Comparison of ENCODE assay signal across 8 mouse cellular contexts in genomic region chr19:53037925-53038419, GRCm38 (mm10). TPM values are rescaled to one million over a fixed set of nuclear protein-coding genes. Genes with fewer than 3 reads are reported as not detected.
DNase-seq lines count a peak whose midpoint lies in the region; ATAC-seq and TF ChIP-seq lines count a peak whose summit lies in the region.

No protein-coding gene starts in this region.

- DNase-seq in kidney, postnatal 0 days (ENCODE audit: low spot score): peak; percentile 53
- DNase-seq in kidney, postnatal 10 days: no peak
- DNase-seq in cerebellum, postnatal 4 days (ENCODE audit: low spot score in 2 of 2): no peak
- DNase-seq in cerebellum, adult 8-10 months: no peak
- DNase-seq in cerebellum, postnatal 25 days: no peak

- 0% methylated on average over 25 of the region's 28 CpGs for WGBS in kidney, postnatal 0 days
- WGBS in bone marrow, adult 2 months: under 1% methylated on average over 28 of the region's 28 CpGs
- under 1% methylated on average over 27 of the region's 28 CpGs for WGBS in hindbrain, embryonic 12.5 days

- no peaks in the 10 kb centered on the region for H3K36me3 ChIP-seq in kidney, postnatal 0 days (ENCODE audit: insufficient read depth, low read length)
- no peaks in the 10 kb centered on the region for H3K36me3 ChIP-seq in hindbrain, embryonic 12.5 days

- H3K9me3 ChIP-seq in kidney, postnatal 0 days (replicated peaks; ENCODE audit: low read length): no peaks in the 10 kb centered on the region
- H3K9me3 ChIP-seq in hindbrain, embryonic 12.5 days (replicated peaks): no peaks in the 10 kb centered on the region

- H3K4me2 ChIP-seq in kidney, postnatal 0 days (ENCODE audit: low read length): peak overlapping the region; percentile 81
- H3K4me2 ChIP-seq in hindbrain, embryonic 12.5 days (replicated peaks): peak overlapping the region; percentile 69

- H3K27ac ChIP-seq in kidney, postnatal 0 days: peak overlapping the region; percentile 93
- H3K27ac ChIP-seq in bone marrow, adult 2 months (ENCODE audit: control insufficient read depth, insufficient read depth, low read depth, low read length, poor library complexity): peak overlapping the region; percentile 65
- peak overlapping the region; percentile 84 for H3K27ac ChIP-seq in hindbrain, embryonic 12.5 days

- no peak for TF ChIP-seq CTCF in kidney, postnatal 0 days (IDR thresholded peaks at IDR 0.05; ENCODE audit: low read depth)
- no peak for TF ChIP-seq CTCF in bone marrow, adult 2 months (IDR thresholded peaks at IDR 0.05; ENCODE audit: control insufficient read depth, insufficient read depth, low read length)

- H3K27me3 ChIP-seq in kidney, postnatal 0 days (ENCODE audit: insufficient read depth, low read length): no peaks in the 10 kb centered on the region
- no peaks in the 10 kb centered on the region for H3K27me3 ChIP-seq in hindbrain, embryonic 12.5 days

- H3K4me3 ChIP-seq in kidney, postnatal 0 days (replicated peaks; ENCODE audit: low read depth, low read length): peak overlapping the region; percentile 87
- peak overlapping the region; percentile 56 for H3K4me3 ChIP-seq in bone marrow, adult 2 months (replicated peaks; ENCODE audit: control insufficient read depth, low read depth, low read length)
- peak overlapping the region; percentile 73 for H3K4me3 ChIP-seq in hindbrain, embryonic 12.5 days

- no peak for TF ChIP-seq POLR2A in bone marrow, adult 2 months (IDR thresholded peaks at IDR 0.05; ENCODE audit: borderline replicate concordance, control insufficient read depth, low read depth, low read length)

- H3K4me1 ChIP-seq in kidney, postnatal 0 days (replicated peaks; ENCODE audit: insufficient read depth, low read length): peaks cover 15% of the 10 kb centered on the region
- H3K4me1 ChIP-seq in bone marrow, adult 2 months (ENCODE audit: control insufficient read depth, insufficient read depth, low read length): peaks cover 2% of the 10 kb centered on the region
- peaks cover 11% of the 10 kb centered on the region for H3K4me1 ChIP-seq in hindbrain, embryonic 12.5 days

- peak overlapping the region; percentile 94 for H3K9ac ChIP-seq in kidney, postnatal 0 days (ENCODE audit: low read depth, low read length)
- H3K9ac ChIP-seq in hindbrain, embryonic 12.5 days: peak overlapping the region; percentile 92

- ATAC-seq in kidney, postnatal 0 days (replicated peaks; ENCODE audit: low FRiP score, low read depth): peak; percentile 65
- peak; percentile 3; the same call in 1 of the 2 replicates for ATAC-seq in hindbrain, embryonic 12.5 days (ENCODE audit: low FRiP score)
- peak; percentile 0; the same call in 1 of the 2 replicates for ATAC-seq in megakaryocyte-erythroid progenitor cell, adult 5-6 weeks (replicated peaks; ENCODE audit: low FRiP score, low TSS enrichment, poor library complexity, severe bottlenecking)

RNA-seq across cellular contexts. Expression of gene Xpnpep1, which starts 2.0 kb away (rescaled TPM):
- 147 and 164 TPM in 2 replicates for polyA plus RNA-seq in kidney, postnatal 0 days (2015; fragmentation: Nextera tagmentation; extraction: Ambion mirVana)
- polyA plus RNA-seq in bone marrow, adult 2 months (2011; ENCODE audit: insufficient read depth, insufficient read length, low replicate concordance, missing spikeins): 38.8 and 45.4 TPM in 2 replicates
- 159 and 166 TPM in 2 replicates for polyA plus RNA-seq in hindbrain, embryonic 12.5 days (2016; fragmentation: Nextera tagmentation; extraction: Ambion mirVana)
- total RNA-seq in megakaryocyte-erythroid progenitor cell, adult 5-6 weeks (2014; fragmentation: Nextera tagmentation): 103 and 128 TPM in 2 replicates
- total RNA-seq in megakaryocyte-erythroid progenitor cell, adult 5-6 weeks (2017): 73.6 and 186 TPM in 2 replicates

Comparison
In these comparisons a context has a peak if more than half of its experiments do, and no peak if none do; other contexts are left out.
1. ATAC-seq: peak in every context shown above with its lines; median percentile 65 in kidney, postnatal 0 days; 3 in hindbrain, embryonic 12.5 days; 0 in megakaryocyte-erythroid progenitor cell, adult 5-6 weeks.